In genomic region chr3:88446471-88447123, GRCm38 (mm10) we compare ENCODE assay signal across 12 mouse cellular contexts. TPM values are rescaled to one million over a fixed set of nuclear protein-coding genes. Genes with fewer than 3 reads are reported as not detected.
DNase-seq lines count a peak whose midpoint lies in the region; ATAC-seq lines count a peak whose summit lies in the region.
"Had no signal": no experiment of that assay in that cellular context is flagged by ENCODE, and none has a peak within 500 bp of the region (broad histone marks: within the 10 kb centered on the region; RNA-seq: fewer than 3 reads in every experiment).

No protein-coding gene starts in this region.

- WGBS in kidney, embryonic 15.5 days: 65% methylated on average over 8 of the region's 8 CpGs
- 84% methylated on average over 8 of the region's 8 CpGs for WGBS in forebrain, embryonic 14.5 days

- peaks cover 6% of the 10 kb centered on the region; the same call in 1 of the 2 replicates for H3K27me3 ChIP-seq in kidney, embryonic 15.5 days
- H3K27me3 ChIP-seq in forebrain, embryonic 14.5 days (replicated peaks; ENCODE audit: control insufficient read depth, insufficient read depth, low read length): no peaks in the 10 kb centered on the region

- H3K4me2 ChIP-seq in kidney, embryonic 15.5 days: no peak overlapping the region
- H3K4me2 ChIP-seq in forebrain, embryonic 14.5 days (ENCODE audit: low read length): no peak overlapping the region

- no peaks in the 10 kb centered on the region for H3K36me3 ChIP-seq in kidney, embryonic 15.5 days
- peaks cover 28% of the 10 kb centered on the region; the same call in 1 of the 2 replicates for H3K36me3 ChIP-seq in forebrain, embryonic 14.5 days (ENCODE audit: control insufficient read depth, insufficient read depth, low read length)

- no peak for ATAC-seq in kidney, embryonic 15.5 days (replicated peaks; ENCODE audit: low FRiP score)
- peak; percentile 40 for ATAC-seq in common myeloid progenitor, adult 5-6 weeks (replicated peaks; ENCODE audit: low read depth, poor library complexity, severe bottlenecking)
- peak; percentile 55 for ATAC-seq in monocyte, adult 5-6 weeks (replicated peaks; ENCODE audit: insufficient number of reproducible peaks, low FRiP score, low TSS enrichment, poor library complexity, severe bottlenecking)
- no peak for ATAC-seq in forebrain, embryonic 14.5 days

- no peak overlapping the region for H3K4me3 ChIP-seq in kidney, embryonic 15.5 days (replicated peaks)
- H3K4me3 ChIP-seq in forebrain, embryonic 14.5 days (ENCODE audit: low read depth, low read length): no peak overlapping the region
- H3K4me3 ChIP-seq: erythroblast, embryonic 14.5 days had no signal

- H3K9me3 ChIP-seq in kidney, embryonic 15.5 days (replicated peaks): no peaks in the 10 kb centered on the region
- no peaks in the 10 kb centered on the region for H3K9me3 ChIP-seq in forebrain, embryonic 14.5 days (replicated peaks; ENCODE audit: control insufficient read depth, low read length)

- H3K27ac ChIP-seq in kidney, embryonic 15.5 days: no peak overlapping the region
- no peak overlapping the region for H3K27ac ChIP-seq in forebrain, embryonic 14.5 days (ENCODE audit: low read depth, low read length)

- peaks cover 18% of the 10 kb centered on the region for H3K4me1 ChIP-seq in kidney, embryonic 15.5 days
- 0 out of 2 replicates have a peak, but pooled peaks cover 5% of the 10 kb centered on the region for H3K4me1 ChIP-seq in forebrain, embryonic 14.5 days (ENCODE audit: control insufficient read depth, insufficient read depth, low read length)

- no peak overlapping the region for H3K9ac ChIP-seq in kidney, embryonic 15.5 days
- H3K9ac ChIP-seq in forebrain, embryonic 14.5 days (ENCODE audit: low read length): no peak overlapping the region

- peak; percentile 48 for DNase-seq in kidney, postnatal 10 days
- peak; percentile 55 for DNase-seq in NIH3T3 (ENCODE audit: low read depth)
- no peak for DNase-seq in forebrain, embryonic 14.5 days (ENCODE audit: low spot score)
- no peak for DNase-seq in layer of hippocampus, postnatal 10 days (ENCODE audit: low spot score in 2 of 2)
- DNase-seq: cerebellum, adult 18-20 months; embryo, embryonic 11 days; kidney, postnatal 25 days; right cerebral cortex, postnatal 25 days had no signal

RNA-seq across cellular contexts. Expression of gene Sema4a, which starts 14.4 kb away (rescaled TPM):
- 14.0 and 14.7 TPM in 2 replicates for polyA plus RNA-seq in kidney, embryonic 15.5 days (2015; fragmentation: Nextera tagmentation; extraction: Ambion mirVana)
- total RNA-seq in common myeloid progenitor, adult 5-6 weeks (2017): 2.5 and 4.7 TPM in 2 replicates
- total RNA-seq in monocyte, adult 5-6 weeks (2017): 41.3 to 161 TPM (median 62.1 TPM) in 3 replicates
- polyA plus RNA-seq in forebrain, embryonic 14.5 days (2014; fragmentation: Nextera tagmentation; extraction: Ambion mirVana): 12.2 and 15.2 TPM in 2 replicates
- total RNA-seq in layer of hippocampus, postnatal 10 days (2021): 10 to 100 TPM; 39.6 to 42.8 TPM

RNA-seq across cellular contexts. Expression of gene Slc25a44, which starts 21.7 kb away (rescaled TPM):
- polyA plus RNA-seq in kidney, embryonic 15.5 days (2015; fragmentation: Nextera tagmentation; extraction: Ambion mirVana): 17.5 and 17.6 TPM in 2 replicates
- total RNA-seq in common myeloid progenitor, adult 5-6 weeks (2017): 16.8 and 17.1 TPM in 2 replicates
- 11.4 to 19.2 TPM (median 15.5 TPM) in 3 replicates for total RNA-seq in monocyte, adult 5-6 weeks (2017)
- 30.8 and 36.1 TPM in 2 replicates for polyA plus RNA-seq in forebrain, embryonic 14.5 days (2014; fragmentation: Nextera tagmentation; extraction: Ambion mirVana)
- 10 to 100 TPM; 54.1 to 58.1 TPM for total RNA-seq in layer of hippocampus, postnatal 10 days (2021)

RNA-seq across cellular contexts. Expression of gene Pmf1, which starts 36.5 kb away (rescaled TPM):
- polyA plus RNA-seq in kidney, embryonic 15.5 days (2015; fragmentation: Nextera tagmentation; extraction: Ambion mirVana): 152 TPM in 2 replicates
- 88.3 and 107 TPM in 2 replicates for total RNA-seq in common myeloid progenitor, adult 5-6 weeks (2017)
- total RNA-seq in monocyte, adult 5-6 weeks (2017): 14.2 to 29.8 TPM (median 14.4 TPM) in 3 replicates
- polyA plus RNA-seq in forebrain, embryonic 14.5 days (2014; fragmentation: Nextera tagmentation; extraction: Ambion mirVana): 63.2 and 70.6 TPM in 2 replicates
- total RNA-seq in layer of hippocampus, postnatal 10 days (2021): 10 to 100 TPM; 10.9 to 11.6 TPM

Comparison
In these comparisons a context has a peak if more than half of its experiments do, and no peak if none do; other contexts are left out.
1. DNase-seq: peak in kidney, postnatal 10 days (single experiment) and NIH3T3 (single experiment); none in forebrain, embryonic 14.5 days (single experiment) and layer of hippocampus, postnatal 10 days (0 of 2).
2. ATAC-seq: peak in common myeloid progenitor, adult 5-6 weeks (single experiment) and monocyte, adult 5-6 weeks (single experiment); none in kidney, embryonic 15.5 days (single experiment) and forebrain, embryonic 14.5 days (single experiment).